Mouse (Mus musculus) kidney, postnatal 36 days (tissue): ENCODE results near the gene Gcnt3.
"Not testable (repeated sequence)": the region's sequence is repeated elsewhere in the genome, so short reads cannot be mapped to it uniquely, and the experiment has no call there.

Experiments used
- DNase-seq, 2 experiments: peaks; one replicate each; pipeline ENCODE4 v3.0.0; 2021 to 2022; ENCODE audit warnings: mixed read lengths in 2 of 2

The Gcnt3 gene

GRCm38 (mm10) chr9:70042137-70042536 is 4.2 kb upstream of the Gcnt3 start:
- DNase-seq = no peak

DNA sequence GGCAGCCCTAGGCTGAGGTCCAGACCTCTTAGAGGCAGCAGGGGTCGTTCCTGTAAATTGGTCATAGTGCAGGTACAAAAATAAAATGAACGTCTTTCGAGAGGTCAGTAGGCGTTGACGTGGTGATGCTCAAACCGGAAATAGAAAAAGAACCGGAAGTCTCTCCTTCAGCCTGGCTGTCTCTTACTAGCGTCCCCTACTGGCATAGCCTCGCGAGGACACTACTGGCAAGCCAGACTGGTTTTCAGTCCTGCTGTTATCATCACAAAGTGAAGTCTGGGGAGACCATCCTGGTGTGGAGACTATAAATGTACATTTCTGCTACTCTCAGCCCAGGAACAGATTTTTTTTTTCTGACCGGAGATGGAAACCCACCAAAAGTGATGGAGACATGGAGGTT is 2.7 kb upstream of the Gcnt3 start:
- DNase-seq = no peak

DNA sequence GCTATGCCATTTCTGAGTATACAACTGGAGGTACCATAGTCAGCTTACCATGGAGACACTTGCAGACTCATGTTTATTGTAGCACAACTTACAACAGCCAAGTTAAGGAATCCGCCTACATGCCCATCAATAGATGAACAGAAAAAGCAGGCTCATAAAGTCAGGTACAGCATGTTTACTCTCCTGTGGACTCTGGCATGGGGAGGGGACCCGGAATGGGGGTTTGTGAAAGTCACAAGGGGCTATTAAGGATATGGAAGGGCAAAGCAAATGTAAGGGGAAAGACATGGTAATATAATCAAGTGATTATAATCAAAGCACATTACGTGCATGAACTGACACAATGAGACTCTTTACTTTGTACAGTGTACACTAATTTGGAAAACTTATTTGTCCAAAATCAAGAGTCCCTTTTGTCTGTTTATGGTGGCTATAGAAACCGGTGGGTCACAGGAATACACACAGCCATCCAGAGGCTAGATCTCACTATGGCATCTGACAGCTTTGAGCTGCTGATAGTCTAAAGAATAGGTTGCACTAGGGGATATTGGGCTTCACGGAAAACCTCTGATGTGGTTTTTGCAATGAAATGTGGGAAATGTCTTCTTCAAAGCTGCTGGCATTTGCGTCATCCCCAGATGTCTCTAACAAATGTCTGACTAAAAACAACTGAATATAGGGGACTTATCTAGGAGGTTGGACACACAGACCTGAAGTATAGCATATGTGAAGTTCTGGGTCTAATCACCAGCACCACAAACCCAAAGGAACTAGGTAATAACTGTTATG is 1.9 kb upstream of the Gcnt3 start:
- no peak for DNase-seq

DNA sequence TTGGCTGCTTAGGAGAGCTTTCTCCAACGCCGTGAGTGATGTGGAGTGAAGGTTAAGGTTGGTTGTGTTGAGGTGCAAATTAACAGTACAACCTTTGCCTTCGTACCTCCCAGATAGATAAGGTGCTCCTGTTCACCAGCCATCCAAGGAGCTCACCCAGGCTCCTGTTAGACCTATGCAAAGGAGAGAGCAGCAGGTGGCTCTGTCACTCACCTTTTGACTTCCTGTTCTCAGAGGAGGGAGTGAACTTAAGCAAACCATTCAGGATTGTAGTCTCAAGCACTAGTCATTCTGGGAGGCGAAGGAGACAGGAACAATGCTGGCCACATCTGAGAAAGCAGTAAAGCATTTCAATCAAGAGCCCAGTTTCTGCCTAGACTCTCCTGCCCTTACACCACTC is 1.2 kb downstream of the Gcnt3 start:
- DNase-seq = no peak

- no peak for DNase-seq
Measured at GRCm38 (mm10) chr9:70034702-70035101, 3.2 kb downstream of the Gcnt3 start.

GRCm38 (mm10) chr9:70033056-70033455 is 4.8 kb downstream of the Gcnt3 start:
- DNase-seq = peak; percentile 54 to 63

DNA sequence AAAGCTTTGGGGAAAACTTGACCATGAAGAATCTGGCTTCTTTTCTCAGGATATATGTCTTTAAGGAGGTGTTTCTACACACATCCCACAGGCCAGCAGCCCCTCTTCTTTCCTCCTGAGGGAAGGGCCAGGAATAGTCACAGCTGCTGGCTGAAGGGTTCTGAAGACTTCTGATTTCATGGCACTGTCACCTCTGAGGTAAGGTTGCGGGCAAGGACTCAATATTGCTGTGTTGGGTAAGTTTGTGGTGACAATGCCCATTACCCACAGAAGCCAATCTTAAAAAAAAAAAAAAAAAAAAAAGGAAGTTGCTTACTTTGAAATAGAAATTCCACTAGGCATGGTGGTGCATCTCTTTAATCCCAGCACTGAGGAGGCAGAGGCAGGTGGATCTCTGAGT is 5.7 kb downstream of the Gcnt3 start:
- DNase-seq = no peak

- no peak for DNase-seq
Measured at GRCm38 (mm10) chr9:70025365-70026012, 12.4 kb downstream of the Gcnt3 start.

GRCm38 (mm10) chr9:70024648-70025047 is 13.2 kb downstream of the Gcnt3 start:
- no peak for DNase-seq

- not testable (repeated sequence) for DNase-seq
Measured at GRCm38 (mm10) chr9:70023615-70024014, 14.3 kb downstream of the Gcnt3 start.

DNA sequence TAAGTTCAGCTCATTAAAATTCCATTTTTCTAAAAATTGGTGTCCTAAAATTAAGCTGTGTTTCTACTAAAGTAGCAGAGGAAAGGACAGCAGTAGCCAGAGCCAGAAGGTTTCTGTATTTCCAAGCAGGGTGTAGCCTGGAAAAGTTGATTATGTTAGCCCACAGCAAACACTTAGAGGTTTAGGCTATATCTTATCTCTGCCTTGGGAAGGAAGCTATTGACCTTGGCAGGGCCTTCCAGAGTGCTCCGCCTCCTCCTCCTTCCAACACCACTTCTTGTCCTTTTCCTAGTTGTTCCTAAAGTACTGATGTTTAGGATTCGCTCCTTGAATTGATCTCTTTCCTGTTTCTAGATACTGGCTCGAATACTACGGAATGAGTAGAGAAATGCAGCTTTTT is 15.8 kb downstream of the Gcnt3 start:
- no peak for DNase-seq

- DNase-seq = no peak
Measured at GRCm38 (mm10) chr9:70021610-70022009, 16.3 kb downstream of the Gcnt3 start.

GRCm38 (mm10) chr9:70018879-70019278 is 19.0 kb downstream of the Gcnt3 start:
- DNase-seq = no peak

GRCm38 (mm10) chr9:70015632-70016031 is 22.3 kb downstream of the Gcnt3 start:
- DNase-seq = no peak

GRCm38 (mm10) chr9:70012408-70012901 is 25.4 kb downstream of the Gcnt3 start, which contains the start of gene Gtf2a2:
Gtf2a2 (plus strand) TSS chr9:70012550.
- DNase-seq = peak; percentile 94 to 98

DNA sequence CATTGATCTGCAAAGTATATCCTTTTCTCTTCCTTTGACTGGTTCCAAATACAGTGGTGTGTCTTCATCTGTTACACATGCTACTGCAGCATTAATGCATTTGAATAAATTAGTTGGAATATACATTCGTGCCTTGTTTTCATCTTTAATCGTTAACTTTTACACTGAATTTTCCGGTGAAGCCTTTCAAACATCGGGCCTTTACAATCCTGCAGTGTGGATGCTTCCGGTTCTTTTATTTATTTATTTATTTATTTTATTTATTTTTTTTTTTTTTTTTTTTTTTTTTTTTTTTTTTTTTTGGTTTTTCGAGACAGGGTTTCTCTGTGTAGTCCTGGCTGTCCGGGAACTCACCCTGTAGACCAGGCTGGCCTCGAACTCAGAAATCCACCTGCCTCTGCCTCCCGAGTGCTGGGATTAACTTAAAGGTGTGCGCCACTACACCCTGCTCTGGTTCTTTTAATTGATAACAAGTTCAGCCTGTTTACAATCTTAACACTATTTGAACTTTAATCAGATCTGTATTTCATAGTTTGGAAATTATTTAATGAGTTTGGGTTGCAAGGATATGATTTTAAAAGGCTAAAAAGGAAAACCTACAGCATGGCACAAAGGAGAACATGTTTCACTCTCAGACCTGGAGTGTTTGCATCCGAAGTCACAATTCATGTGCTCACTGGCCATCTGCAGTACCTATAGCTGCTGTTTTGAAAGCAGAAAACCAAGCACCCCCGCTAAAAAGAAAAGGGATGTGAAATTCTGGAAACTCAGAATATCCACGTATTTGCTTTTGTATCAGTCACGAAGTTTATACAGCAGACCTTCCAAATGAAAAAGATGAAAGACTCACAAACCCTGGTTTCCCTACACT is 26.1 kb downstream of the Gcnt3 start:
- DNase-seq = no peak

GRCm38 (mm10) chr9:70010781-70011473 is 27.0 kb downstream of the Gcnt3 start:
- DNase-seq = no peak

GRCm38 (mm10) chr9:70009754-70010304 is 28.1 kb downstream of the Gcnt3 start:
- DNase-seq = no peak

GRCm38 (mm10) chr9:70007506-70008248 is 30.2 kb downstream of the Gcnt3 start:
- no peak for DNase-seq

DNA sequence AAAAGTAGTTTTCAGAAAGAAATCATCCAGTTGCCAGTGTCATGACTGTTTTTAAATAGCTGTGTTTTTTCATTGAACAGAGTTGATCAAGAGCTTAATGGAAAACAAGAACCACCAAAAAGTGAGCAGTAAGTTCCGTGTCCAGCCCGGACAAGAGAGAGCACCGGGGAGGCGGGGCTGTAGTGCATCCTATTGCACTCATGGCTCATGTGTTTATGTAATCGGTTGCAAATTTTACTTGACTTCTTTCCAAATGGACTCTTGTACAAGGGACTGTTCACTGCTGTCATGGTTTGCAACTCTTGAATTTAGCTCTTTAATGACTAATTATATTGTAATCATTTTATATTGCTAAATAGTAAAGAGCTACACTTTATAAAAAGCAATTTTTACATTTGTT is 30.9 kb downstream of the Gcnt3 start:
- peak; percentile 65 for DNase-seq

- DNase-seq = no peak
Measured at GRCm38 (mm10) chr9:70003516-70003915, 34.4 kb downstream of the Gcnt3 start.
